Mouse (Mus musculus) ES-E14 (cell line): ENCODE data around the gene Gm49333.

Experiments used
- CHD2 ChIP-seq: IDR thresholded peaks from 2 replicates; pipeline ENCODE4 v1.6.1; 2014; ENCODE audit warnings: mild to moderate bottlenecking, low read depth, low read length, inconsistent platforms
- HCFC1 ChIP-seq: IDR thresholded peaks from 2 replicates; pipeline ENCODE4 v1.6.1; 2012; ENCODE audit warnings: low read length, inconsistent platforms, borderline replicate concordance; ENCODE audit not compliant: insufficient read depth
- ZC3H11A ChIP-seq: IDR thresholded peaks from 2 replicates; pipeline ENCODE4 v1.6.1; 2012; ENCODE audit warnings: low read depth, mild to moderate bottlenecking, inconsistent platforms, low read length, borderline replicate concordance
- ZNF384 ChIP-seq: IDR thresholded peaks from 2 replicates; pipeline ENCODE4 v1.6.1; 2012; ENCODE audit warnings: low read depth, low read length, inconsistent platforms

DNA sequence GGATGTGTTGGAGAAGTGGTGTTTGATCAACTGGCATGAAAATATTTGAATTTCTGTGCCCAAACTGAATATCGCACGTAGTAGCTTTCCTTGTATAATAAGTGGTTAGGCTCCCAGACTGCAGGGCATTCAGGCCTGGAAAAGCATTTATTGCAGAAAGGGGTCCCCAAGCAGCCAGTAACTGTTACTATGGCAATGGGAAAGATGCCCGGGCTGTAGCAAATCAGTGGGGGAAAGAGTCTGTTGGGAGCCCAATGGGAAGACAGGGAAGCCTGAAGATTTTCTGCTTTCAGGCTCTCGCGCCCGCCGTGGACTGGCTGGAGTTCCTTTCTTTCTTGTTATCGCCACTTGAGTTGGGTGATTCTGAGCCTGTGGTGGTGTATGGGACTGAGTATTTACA lies 27.0 kb downstream of the Gm49333 start:
- TF ChIP-seq CHD2 (no peak), ZNF384 (no peak), HCFC1 (no peak), ZC3H11A (no peak)
